14 mouse cellular contexts compared by ENCODE assay signal in the genomic region with DNA sequence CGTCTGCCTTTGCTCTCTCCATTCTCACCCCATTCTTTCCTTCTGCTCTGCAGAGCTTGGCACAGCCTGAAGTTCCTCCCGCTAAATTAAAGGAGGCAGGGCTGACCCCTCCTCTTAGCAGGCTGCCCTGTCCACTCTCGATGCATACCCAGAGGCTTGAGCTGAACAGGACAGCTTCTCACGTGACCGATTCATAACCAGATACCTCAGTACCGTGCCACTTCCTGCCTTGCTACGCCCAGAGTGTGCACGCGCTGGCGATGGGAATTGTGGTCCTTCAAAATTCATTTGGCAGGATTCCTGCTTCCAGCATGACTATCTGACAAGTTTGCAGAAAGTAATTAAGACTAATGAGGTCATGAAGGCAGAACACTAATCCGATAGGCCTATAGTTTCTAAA.
"Had no signal": no experiment of that assay in that cellular context is flagged by ENCODE, and none has a peak within 500 bp of the region (broad histone marks: within the 10 kb centered on the region; RNA-seq: fewer than 3 reads in every experiment).

No protein-coding gene starts in this region.

- H3K4me2 ChIP-seq: liver, embryonic 13.5 days; midbrain, embryonic 11.5 days; stomach, embryonic 15.5 days had no signal

- H3K36me3 ChIP-seq: liver, embryonic 13.5 days; stomach, embryonic 15.5 days had no signal

- H3K9me3 ChIP-seq: liver, embryonic 13.5 days; stomach, embryonic 15.5 days had no signal

- H3K27ac ChIP-seq: kidney, postnatal 0 days; left cerebral cortex, adult 2 months; liver, embryonic 13.5 days; stomach, embryonic 15.5 days had no signal

- H3K4me1 ChIP-seq: liver, embryonic 13.5 days; stomach, embryonic 15.5 days had no signal

- H3K27me3 ChIP-seq: liver, embryonic 13.5 days; stomach, embryonic 15.5 days had no signal

- H3K4me3 ChIP-seq: left cerebral cortex, adult 2 months; liver, embryonic 13.5 days; stomach, embryonic 15.5 days had no signal

- DNase-seq: kidney, adult 18-20 months; kidney, adult 9 months; kidney, postnatal 25 days; liver, embryonic 13.5 days; lung, postnatal 4 days; midbrain, embryonic 14.5 days; right cerebral cortex, postnatal 25 days; spleen, adult 18-20 months; thymus, postnatal 25 days had no signal

- ATAC-seq: lung, postnatal 0 days had no signal

- H3K9ac ChIP-seq: liver, embryonic 13.5 days; stomach, embryonic 15.5 days had no signal
